Mouse (Mus musculus): ENCODE results near the gene Lce3a.
A peak's percentile ranks its signal among the peaks of the same experiment; 100 is the strongest.

The Lce3a gene

DNA sequence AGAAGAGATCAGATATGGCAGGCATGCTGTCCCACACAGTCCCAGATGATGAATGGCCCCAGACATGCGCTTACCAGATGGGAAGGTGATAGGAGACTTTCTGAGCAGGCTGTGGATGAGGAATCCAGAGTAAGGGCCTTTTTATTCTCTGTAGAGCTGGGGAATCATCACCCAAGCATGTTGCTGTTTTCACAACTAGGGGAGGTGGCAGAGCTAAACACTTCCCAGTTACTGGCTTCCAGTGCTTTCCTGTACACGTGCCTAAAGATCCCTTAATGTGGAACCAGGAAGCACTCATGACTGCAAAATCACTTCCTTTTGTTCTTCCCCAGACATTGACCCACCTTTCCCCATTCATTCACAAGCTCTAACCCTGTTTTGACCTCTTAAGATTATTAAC lies at the start of gene Lce3a:
Lce3a (minus strand) TSS at position 101 of the 400 bp plus-strand sequence.
- no peak for DNase-seq

DNA sequence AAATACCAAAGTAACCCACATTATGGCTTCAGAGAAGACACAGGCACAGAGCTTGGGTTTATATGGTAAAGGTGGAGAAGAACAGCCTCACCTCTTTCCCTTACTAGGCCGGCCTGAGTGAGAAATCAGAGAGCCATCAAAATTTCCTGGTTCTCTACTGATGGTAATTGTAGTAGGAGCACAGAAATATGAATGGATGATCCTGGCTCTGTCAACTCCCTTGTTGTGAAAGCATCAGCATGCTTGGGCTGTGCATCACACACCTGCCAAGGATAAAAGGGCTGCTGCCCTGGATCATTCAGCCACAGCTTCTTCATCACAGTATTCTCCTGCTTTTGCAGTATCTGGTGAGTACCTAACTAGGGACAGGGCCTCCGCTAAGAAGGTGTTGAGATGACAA lies 40.7 kb upstream of the Lce3a start, which contains the start of gene Lce3e:
Lce3e (plus strand) TSS at position 301 of the 400 bp plus-strand sequence.
- DNase-seq, result no peak

DNA sequence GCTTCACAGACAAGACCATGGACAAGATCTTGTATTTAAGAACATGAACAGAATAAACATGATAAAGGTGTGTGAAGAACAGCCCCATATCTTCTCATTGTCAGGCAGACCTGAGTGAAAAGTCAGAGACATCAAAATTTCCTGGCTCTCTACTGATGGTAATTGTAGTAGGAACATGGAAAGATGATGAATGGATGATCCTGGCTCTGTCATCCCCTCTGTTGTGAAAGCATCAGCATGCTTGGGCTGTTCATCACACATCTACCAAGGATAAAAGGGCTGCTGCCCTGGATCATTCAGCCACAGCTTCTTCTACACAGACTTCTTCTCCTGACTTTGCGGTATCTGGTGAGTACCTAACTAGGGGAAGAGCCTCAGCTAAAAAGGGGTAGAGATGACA lies 31.1 kb upstream of the Lce3a start, which contains the start of gene Lce3d:
Lce3d (plus strand) TSS at position 301 of the 400 bp plus-strand sequence.
- no peak for DNase-seq

DNA sequence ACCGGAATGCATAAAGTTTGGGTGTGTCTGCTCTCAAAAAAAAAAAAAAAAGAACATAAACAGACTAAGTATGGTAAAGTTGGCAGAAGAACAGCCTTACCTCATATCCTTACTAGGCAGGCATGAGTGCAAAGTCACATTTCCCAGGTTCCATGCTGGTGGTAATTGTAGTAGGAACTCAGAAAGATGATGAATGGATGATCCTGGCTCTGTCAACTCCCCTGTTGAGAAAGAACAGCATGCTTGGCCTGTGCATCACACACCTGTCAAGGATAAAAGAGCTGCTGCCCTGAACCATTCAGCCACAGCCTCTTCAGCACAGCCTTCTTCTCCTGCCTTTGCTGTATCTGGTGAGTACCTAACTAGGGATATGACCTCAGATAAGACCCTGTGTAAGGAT lies 18.2 kb upstream of the Lce3a start, which contains the start of gene Lce3c:
Lce3c (plus strand) TSS at position 301 of the 400 bp plus-strand sequence.
- no peak for DNase-seq

DNA sequence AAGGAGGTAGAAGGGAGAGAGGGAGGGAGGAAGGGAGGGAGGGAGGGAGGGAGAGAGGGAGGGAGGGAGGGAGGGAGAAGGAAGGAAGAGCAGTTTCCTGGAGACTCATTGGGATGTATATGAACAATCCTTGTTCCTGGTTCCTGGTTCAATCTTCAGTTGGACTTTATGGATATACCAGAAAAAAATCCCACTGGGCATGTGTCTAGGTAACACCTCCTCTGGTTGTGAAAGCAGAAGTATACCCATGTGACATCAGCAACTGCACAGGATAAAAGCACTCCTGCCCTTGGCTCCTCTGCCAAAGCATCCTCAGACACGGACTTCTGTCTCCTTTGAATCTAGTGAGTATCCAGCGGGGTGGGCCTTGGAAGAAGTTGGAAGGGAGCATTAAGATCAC lies 6.6 kb upstream of the Lce3a start, which contains the start of gene Lce3b:
Lce3b (plus strand) TSS at position 301 of the 400 bp plus-strand sequence.
- no peak for DNase-seq

DNA sequence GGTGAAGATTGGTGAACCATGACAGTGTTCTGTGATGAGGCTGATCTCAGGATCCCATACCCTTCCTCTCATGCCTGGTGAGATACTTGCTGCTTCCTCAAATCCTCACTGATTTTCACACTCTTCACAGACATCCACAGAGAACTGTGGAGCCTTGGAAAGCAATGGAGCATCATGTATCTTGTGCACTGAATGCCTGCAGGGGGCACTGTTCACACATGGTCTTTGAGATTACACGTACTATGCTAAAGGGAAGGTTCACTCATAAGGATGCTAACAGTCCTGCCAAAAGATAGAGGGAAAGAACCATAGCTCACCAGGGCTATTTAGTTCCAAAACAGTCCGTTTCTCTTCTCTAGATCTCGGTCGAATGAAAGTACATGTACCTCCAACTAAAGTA lies 5.7 kb downstream of the Lce3a start:
- DNase-seq, result no peak

DNA sequence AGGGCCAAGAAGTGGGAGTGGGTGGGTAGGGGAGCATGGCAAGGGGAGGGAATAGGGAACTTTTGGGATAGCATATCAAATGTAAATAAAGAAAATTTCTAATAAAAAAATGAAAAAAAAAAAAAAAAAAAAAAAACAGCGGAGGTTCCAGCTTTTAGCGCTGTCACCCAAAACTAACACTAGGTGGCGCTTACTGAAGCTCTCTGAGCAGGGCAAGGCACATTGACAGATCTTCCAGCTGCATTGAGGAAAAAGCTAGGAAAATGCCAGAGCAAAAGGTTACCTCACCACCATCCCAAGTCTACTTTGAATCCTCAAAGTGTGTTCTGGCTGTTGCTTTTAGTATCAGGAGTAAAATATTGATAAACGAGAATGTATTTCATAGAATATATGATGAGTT lies 18.5 kb downstream of the Lce3a start:
- no peak for DNase-seq

DNA sequence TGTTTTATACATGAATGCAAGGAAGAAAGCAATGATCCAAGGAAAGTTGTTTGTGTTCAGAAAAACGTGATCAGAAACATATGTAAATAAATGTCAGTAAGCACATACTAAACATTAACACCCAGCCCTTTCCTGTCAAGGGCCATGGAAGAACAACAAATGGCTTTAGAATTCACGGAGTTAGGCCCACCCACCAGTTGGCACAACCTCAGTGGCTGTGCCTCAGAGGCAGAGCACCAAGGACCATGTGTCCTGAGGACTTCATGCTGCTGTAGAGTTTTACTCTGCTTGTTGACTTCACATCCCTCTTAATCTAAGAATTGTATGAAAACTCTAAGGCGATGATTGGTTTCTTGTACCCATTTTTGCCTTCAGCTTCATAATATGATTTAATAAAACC lies 20.8 kb downstream of the Lce3a start:
- no peak for DNase-seq

DNA sequence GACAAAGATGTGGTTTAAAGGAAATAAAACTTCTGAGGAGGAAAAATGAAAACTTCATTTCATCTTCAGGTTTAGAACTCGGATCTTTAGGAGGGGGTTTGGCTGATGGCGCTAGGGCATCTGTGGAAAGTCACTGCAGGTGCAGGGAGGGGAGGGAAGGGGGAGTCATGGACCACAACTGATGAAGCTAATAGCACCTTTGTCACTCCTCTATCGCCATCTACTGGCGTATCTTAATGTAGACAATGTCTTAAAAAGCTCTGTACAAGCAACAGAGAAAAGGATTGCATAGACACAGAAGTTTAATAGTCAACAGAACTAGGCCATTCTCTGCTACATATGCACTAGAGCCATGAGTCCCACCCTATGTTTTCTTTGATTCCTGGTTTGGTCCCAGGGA lies 22.4 kb downstream of the Lce3a start:
- DNase-seq, result no peak

DNA sequence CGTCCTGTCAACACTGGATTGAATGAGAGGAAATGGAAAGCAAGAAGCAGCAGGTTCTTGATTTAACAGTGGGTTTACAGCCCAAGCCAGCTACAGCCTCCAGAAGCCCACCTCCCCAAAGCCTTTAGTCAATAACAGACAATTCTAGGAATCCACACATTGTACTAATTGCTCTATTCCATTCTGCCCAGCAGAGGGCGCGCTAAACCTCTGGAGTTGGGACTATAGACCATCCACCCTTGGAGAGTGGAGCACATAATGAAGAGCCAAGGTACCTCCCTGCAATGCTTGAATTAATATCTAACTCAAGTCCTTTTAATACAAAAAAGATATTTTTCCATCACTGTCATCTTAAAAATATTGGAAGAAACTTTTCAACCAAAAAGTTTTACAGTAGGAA lies 23.0 kb downstream of the Lce3a start:
- peak; percentile 52 for DNase-seq

DNA sequence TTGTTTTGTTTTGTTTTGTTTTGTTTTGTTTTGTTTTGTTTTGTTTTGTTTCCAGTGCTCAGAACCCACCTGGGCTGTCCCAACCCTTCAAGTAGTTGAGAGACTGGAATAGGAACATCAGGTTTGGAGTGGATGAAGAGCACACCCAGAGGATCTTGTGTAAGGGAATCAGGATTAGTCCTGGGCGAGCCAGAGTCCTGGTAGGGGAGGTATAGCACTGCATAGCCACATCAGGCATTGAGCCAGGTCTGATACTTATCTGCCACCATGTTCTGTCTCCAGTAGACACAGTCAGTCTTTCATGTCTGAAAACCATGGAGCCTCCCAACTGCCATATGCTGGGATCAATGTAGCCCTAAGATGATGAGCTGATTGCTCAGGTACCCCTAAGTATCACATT lies 31.5 kb downstream of the Lce3a start:
- no peak for DNase-seq

DNA sequence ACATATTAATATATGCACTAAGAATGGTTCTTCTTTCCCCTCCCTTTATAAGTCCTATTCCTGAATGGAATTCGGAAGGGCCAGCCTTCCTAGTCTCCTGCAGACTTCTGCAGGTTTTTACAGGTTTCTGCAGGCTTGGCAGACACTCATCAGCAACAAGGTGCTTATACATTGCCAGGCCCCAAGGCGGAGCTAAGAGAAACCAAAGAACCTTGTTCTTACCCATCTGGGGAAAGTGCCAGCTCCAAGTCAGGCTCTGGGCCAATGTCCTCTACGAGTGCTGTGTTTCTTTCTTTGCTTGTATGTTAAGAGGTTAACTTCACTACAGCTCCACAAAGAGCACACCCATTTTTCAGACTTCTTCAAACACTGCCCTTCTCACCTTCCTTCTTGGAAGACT lies 32.0 kb downstream of the Lce3a start:
- peak; percentile 53 for DNase-seq
